Mouse (Mus musculus) thymus, adult 18-20 months (tissue): ENCODE results near the gene 1810055G02Rik.

Source experiments
- DNase-seq, 2 experiments: peaks; one replicate each; pipeline ENCODE4 v3.0.0; 2022; ENCODE audit warnings: mixed read lengths in 2 of 2

1810055G02Rik gene

GRCm38 (mm10) chr19:3743851-3744512, 35.9 kb downstream of the 1810055G02Rik start:
- peak in 1 of 2 experiments; percentile 37 for DNase-seq

GRCm38 (mm10) chr19:3752621-3753239, 44.6 kb downstream of the 1810055G02Rik start:
- DNase-seq: no peak

- DNase-seq: no peak
Observed at GRCm38 (mm10) chr19:3753240-3753633, 45.1 kb downstream of the 1810055G02Rik start.

- DNase-seq: no peak
Observed at GRCm38 (mm10) chr19:3753738-3754137, 45.6 kb downstream of the 1810055G02Rik start.

- DNase-seq: no peak
Observed at GRCm38 (mm10) chr19:3757861-3758260, 49.8 kb downstream of the 1810055G02Rik start.

- DNase-seq: no peak
Observed at GRCm38 (mm10) chr19:3765221-3765820, 57.2 kb downstream of the 1810055G02Rik start.

GRCm38 (mm10) chr19:3766378-3766777, 58.3 kb downstream of the 1810055G02Rik start:
- DNase-seq: no peak

GRCm38 (mm10) chr19:3767276-3767780, 59.2 kb downstream of the 1810055G02Rik start, which contains the start of gene Kmt5b:
Gene Kmt5b, plus strand, starts transcription at chr19:3767421.
- DNase-seq: no peak
